Mouse (Mus musculus) thymus, adult 2 months (tissue): ENCODE data around the gene Anp32a.

Experiments used
- CTCF ChIP-seq: fragments of 200-500 bp; IDR thresholded peaks from 2 replicates; pipeline ENCODE4 v1.5.1; 2012; ENCODE audit warnings: mild to moderate bottlenecking, control low read depth, low read length, moderate library complexity, borderline replicate concordance; ENCODE audit not compliant: control insufficient read depth, poor library complexity, insufficient read depth; ENCODE audit errors: extremely low read depth
- POLR2A ChIP-seq: fragments of 200-500 bp; IDR thresholded peaks from 2 replicates; pipeline ENCODE4 v1.6.1; 2012; ENCODE audit warnings: mild to moderate bottlenecking, low read length, control low read depth, moderate library complexity; ENCODE audit not compliant: control insufficient read depth, poor library complexity, insufficient read depth; ENCODE audit errors: extremely low read depth

GRCm38 (mm10) chr9:62401589-62401988 lies 60.5 kb downstream of the Anp32a start:
- TF ChIP-seq POLR2A = no peak
- TF ChIP-seq CTCF = no peak
